Mouse (Mus musculus) monocyte, adult 5-6 weeks (primary cell): Measurements from ENCODE around the gene 2700049A03Rik. TPM values are rescaled to one million over a fixed set of nuclear protein-coding genes. Genes with fewer than 3 reads are reported as not detected.
"Not testable (repeated sequence)": the region's sequence is repeated elsewhere in the genome, so short reads cannot be mapped to it uniquely, and the experiment has no call there.

Source experiments
- ATAC-seq: fragments of 153-309, 156-312 bp; replicated peaks from 2 replicates; pipeline ENCODE4 v1.8.0; 2017; ENCODE audit warnings: mild to moderate bottlenecking; ENCODE audit not compliant: low TSS enrichment, insufficient number of reproducible peaks, severe bottlenecking, poor library complexity, low FRiP score
- total RNA-seq: library from RNA; stranded (forward); fragments of 200-1000, 200-491, 200-594 nt; gene quantifications from 3 replicates; pipeline ENCODE4 v1.2.3, GENCODE M21; 2017

Gene 2700049A03Rik
- total RNA-seq = 4.9 to 12.1 TPM (median 5.4 TPM) in 3 replicates

DNA sequence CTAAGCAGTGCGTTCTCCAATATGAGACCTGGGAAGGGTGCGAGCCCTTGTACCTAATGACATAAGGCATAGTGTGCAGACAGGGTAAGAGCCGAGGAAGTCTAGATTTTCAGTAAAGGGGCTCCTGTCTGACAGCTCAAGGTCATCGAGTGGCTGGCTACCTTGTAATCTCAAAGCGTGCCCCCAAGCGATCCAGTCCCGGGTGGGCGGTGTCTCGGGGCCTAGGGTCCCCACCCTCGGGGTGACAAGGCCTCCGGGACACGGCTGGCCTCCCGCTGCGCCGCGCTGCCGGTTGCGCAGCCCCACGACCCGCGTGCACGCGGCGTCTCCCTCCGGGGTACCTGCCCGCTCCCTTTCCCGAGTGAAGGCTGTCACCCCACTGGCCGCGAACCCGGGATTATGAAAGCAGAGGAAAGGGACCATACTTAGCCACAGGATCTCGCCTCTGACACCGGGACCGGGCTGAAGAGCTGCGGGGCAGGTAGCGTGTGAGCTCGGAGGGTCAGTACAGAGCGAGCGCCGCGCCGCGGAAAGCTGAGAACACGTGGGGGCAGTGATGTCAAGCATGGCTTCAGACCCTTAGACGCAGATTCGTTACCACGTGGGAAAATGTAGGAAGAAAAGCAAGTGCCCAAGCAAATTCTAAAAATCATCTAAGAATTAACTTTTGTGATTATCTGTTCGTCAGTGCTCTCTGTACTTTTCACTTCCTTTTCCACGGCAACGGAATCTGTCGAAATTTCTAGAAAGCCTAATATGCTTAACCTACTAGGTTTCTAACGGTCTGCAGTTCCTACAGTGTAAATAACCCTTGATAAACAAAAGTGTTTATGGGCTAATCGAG, at the start of gene 2700049A03Rik, which contains the start of gene Timm9:
TSS of gene 2700049A03Rik (plus strand) at position 719 of the 844 bp plus-strand sequence.
TSS of gene Timm9 (minus strand) at position 555 of the 844 bp plus-strand sequence.
- ATAC-seq = peak; percentile 75

DNA sequence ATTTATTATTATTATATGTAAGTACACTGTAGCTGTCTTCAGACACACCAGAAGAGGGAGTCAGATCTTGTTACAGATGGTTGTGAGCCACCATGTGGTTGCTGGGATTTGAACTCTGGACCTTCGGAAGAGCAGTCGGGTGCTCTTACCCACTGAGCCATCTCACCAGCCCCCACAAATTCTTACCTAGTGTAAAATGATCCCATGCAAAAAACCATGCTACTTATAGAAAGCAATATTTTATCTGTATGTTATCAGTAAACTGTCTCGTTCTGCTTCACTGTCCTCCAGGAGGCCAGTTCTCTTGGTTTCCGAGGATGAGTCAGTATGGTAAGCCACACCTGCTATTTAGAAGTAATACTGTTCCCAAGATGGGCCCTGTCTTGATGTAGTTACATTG, 32.4 kb upstream of the 2700049A03Rik start:
- ATAC-seq = not testable (repeated sequence)

DNA sequence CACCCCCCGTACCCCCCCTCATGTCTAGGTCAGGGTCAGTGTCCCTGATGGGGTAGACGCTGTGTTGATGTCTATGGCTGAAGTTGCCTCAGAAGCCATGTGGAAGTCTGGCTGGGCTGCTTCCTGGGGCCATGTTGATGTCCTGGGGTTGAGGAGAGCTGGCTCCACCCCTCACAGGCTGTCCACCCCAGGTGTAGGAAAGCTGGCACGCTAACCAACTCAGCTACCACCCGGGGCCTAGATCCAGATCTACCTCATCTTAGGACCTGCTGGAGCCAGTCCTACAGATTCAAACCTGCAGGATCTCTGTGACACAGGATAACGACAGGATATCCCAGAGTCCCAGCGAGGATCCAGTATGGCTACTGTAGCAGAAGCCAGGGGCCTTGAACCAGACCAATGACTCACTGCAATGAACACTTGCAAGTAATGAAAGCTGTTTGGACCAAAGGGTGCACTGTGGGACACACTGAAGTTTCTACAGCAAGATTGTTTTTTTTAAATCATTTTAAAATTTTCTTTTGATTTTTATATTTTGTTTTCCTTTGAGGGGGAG, 29.4 kb upstream of the 2700049A03Rik start:
- no peak for ATAC-seq

DNA sequence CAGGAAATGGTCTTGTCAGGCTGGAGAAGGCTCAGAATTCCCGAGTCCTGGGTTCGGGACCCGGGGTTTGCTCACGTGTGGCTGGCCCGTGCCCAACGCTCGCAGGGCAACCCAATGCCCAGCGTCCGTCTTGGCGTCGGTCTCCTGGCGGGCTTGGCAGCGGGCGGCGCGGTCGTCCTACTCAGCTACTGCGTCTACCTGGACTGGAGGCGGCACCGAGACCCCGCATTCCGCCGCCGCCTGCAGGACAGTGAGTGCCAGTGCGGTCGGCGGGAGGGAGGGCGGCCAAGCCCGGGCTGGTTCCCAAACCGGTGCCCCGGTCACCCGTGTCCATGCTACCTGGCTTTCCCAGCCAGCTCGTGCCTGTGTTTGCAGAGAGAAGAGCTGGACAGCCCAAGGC, 25.3 kb upstream of the 2700049A03Rik start, which contains the start of gene Tomm20l:
TSS of gene Tomm20l (plus strand) at position 98 of the 400 bp plus-strand sequence.
- no peak for ATAC-seq

DNA sequence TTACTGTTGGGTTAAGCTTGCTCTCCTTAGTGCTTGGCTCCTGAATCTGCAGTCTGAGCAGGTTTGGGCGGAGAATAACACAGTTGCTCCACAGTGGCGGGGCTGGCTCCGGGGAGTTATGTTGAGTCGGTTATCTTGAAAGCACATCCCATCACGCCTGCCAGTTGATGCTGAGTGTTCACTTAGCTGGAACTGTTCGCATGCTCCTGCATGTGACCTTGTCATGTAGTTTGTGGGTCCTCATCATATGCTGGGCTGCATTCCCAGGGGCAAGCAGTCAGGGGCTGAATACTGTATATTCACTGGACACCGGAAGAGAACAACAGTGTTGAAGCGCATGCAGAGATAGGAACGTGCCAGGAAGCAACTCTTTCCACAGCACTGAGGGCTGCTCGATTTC, 23.6 kb upstream of the 2700049A03Rik start:
- no peak for ATAC-seq

DNA sequence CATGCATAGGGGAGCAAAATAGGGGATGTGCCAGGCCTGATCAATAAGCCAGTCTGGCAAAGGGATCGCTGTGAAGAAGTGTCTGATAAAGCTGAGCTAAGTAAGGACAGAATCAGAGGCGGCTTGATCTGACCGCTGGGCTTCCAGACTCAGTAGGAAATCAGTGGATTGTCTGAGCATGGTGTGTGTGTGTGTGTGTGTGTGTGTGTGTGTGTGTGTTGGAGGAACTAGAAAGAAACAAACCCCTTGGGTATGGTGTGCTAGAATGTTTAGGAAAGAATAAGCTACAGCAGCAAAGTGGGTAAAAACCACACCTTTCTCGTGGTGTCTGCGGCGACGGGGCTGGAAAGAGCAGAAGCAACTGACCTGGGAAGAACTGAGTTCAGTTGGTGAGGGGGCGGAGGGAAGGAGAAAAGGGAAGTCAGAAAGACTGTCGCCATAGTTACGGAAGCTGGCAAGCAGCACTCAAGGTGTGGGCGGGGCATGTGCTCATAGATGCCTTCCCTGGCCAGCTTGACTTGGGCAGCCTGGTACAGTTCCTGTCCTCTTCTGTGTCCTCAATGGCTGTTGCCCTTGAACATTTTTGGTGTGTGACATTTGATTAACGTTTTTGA, 22.9 kb upstream of the 2700049A03Rik start:
- peak; percentile 96 for ATAC-seq

DNA sequence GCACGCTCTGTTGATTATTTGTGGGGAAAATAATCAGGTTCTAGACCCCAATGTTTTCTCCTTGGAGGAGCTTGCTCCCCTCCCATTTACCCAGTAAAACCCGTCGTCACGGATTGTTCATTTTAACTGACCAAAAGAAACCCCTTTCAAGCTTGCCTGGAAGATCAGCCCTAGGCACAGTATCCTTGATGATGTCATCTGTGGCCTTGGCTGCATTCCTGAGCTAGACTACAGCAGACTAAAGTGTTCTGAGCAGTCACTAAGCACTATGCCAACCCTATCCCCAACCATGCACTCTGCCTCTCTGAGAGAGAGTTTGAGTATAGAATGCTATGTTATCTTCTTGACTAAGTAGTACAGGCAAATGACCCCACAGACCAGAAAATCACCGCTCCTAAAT, 20.2 kb upstream of the 2700049A03Rik start:
- ATAC-seq = no peak

DNA sequence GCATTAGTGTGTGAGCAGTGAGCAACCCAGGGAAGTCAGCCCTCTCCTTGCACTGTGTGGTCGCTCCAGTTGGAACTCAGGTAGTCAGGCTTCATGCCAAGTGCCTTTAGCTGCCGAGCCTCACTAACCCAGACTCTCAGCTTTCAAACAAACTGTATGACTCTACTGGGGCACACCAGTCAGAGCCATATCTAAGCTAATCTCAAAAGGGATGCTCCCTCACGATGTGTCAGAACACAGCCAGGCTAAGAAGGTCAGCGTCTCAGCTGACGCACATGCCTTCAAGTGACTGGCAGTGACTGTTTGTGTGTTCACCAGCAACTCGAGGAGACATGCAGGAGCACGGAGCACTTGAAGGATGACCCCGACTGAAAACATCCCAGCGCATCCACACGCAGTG, 13.9 kb upstream of the 2700049A03Rik start:
- no peak for ATAC-seq

DNA sequence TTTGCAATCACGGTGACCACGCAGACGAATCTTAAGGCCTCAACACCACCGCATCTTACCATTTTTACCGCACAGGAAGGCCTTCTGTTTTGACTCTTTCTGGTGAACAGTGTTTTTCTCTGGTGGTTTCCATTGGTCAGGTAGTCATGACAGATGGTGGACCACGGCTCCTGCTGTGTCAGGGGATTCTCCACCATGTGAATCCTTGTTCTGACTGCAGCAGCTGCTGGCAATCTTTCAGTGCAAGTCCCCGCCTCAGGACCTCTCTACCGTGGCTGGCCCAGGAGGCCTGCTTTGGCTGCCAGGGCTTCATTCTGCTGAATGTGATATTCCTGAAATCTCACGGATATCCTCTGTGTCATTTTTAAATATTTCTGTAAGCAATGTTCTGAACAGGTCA, 13.4 kb upstream of the 2700049A03Rik start:
- no peak for ATAC-seq

DNA sequence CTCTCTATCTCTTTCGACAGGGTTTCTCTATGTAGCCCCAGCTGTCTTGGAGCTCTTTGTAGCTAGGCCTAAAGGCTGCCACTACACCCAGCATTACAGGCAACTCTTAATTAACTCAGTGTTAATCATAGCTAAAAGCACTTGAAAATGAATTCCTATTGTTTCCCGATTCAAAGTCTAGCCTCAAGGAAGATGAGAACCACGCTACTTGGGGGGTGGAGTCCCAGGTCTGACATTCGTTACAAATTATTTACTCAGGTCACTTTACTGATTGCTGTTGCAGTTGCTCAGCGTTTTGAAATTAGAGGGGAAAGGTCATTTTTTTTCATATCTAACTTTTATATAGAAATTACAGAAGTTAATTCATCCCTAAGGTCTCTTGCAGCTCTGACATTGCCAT, 1.1 kb upstream of the 2700049A03Rik start:
- no peak for ATAC-seq

DNA sequence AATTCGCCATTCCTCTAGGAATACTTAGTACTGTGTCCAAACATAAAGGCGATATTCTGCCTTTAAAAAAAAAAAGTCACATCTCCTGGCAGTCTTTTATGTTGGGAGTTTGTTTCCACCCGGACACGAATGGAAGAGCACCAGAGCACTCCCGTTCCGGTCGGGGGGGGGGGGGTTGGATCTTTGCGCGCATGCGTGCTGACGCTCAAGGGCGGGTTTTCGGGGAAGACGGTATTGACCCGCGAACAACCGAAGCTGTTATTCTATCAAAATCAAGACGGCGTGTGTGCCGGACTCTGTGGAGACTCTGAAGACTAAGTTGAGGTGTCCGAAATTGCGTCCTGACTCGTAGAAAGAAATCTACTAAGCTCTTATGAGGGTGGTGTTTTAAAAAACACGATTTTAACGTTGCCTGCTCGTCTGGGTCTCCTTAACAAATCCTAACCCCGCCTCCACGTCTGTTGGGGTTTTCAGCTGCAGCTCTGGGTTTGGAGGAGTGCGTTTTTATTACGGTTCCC, 385 bp downstream of the 2700049A03Rik start:
- ATAC-seq = peak; percentile 63

DNA sequence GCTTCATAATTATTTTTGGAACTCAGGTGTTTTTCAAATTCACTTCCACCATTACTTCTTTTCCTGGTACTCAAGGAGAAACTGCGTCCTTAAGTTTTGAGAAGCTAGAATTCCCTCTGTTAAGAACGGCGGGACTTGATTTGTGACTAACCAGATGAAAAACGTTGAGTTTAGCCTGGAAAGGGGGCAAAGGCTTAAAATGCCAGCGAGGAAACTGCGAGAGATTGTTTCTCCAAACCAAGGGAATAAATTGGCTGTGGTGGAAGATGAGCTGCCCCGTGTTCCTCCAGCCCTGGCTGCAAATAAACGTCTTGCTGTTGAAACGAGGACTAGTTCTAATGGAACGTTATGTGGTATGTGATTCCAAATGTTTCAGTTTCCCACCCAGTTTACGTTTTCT, 1.0 kb downstream of the 2700049A03Rik start:
- ATAC-seq = no peak

DNA sequence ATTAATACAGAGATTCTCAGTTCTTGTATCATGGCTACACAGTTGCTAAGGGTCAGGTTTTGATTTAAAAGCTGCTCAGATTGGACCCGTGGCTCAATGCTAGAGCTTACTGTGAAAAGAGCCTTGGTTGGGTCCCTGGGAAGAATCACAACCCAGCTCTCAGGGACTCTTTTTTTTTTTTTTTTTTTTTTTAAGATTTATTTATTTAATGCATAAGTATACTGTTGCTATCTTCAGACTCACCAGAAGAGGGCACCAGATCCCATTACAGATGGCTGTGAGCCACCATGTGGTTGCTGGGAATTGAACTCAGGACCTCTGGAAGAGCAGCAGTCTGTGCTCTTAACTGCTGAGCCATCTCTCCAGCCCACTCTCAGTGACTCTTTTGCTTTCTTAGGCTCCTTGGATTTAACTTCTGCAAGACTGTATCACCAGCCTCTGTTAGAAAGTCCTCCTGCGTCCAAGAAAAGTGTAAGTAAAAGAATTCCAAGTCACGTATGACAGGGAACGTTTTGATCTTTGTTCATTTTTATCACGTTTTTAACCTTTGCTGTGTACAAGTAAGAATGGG, 2.7 kb downstream of the 2700049A03Rik start:
- ATAC-seq = no peak

DNA sequence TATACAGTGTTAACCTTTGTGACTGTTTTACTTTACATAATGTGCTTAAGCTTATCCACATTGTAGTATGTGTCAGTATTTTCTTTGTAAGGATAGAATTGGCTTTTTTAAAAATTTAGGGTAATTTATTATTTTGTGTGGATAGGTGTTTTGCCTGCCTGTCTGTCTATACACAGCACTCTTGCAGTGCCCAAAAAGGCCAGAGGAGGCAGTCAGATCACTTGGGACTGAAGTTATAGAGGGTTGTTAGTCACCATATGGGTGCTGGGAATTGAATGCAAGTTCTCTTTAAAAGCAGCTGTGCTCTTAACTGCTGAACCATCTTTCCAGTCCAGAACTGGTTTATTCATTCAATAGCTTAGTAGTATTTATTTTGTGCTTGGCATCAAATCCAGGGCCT, 4.5 kb downstream of the 2700049A03Rik start:
- no peak for ATAC-seq

DNA sequence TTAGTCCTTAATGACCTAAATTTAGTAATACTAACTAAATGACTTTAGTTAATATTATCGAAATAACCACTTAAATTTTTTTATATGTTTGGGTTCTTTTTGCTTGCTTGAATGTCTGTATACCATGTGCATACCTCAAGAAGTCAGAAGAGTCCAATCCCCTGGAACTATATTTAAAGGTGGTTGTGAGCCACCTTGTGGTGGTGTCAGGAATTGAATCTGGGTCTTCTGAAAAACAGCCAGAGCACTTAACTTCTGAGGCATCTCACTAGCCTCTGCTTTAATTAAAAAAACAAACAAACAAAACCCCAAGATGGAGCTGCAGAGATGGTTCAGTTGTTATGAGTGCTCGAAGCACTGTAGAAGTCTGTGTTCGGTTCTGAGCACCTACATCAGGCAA, 11.0 kb downstream of the 2700049A03Rik start:
- no peak for ATAC-seq

DNA sequence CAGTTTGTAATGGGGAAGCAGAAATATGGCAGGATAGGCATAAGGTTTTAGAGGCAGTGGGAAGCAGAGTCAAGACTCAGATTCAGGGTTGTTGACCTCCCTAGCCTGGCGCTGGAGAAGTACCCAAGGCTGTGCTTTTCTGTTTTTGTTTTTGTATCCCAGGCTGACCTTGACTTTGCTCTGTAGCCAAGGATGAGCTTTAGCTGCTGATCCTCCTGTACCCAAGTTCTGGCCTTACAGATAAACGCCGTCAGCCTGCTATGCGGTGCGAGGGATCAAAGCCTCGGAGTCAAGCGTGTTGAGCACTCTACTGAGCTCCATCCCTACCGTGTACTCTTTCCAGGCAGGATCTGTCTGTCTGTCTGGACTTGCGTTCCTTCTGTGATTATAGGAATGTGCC, 12.2 kb downstream of the 2700049A03Rik start:
- ATAC-seq = no peak

DNA sequence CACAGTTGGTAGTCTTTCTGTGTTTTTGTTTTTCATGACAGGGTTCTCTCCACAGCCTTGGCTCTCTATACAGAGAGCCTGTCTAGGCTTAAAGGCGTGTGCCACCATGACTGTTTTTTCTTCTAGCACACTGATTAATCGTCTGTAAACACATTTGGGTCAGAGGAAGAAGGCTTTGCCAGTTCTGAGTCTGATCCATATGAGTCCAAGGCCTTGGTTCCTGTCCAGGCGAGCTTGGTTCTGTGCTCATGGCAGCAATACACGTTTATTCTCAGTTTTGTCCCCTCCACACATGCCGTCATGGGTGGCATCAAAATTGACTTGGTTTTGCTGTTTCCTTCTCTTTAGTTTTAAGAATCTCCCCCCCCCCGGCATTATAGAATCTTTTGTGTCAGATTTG, 12.8 kb downstream of the 2700049A03Rik start:
- no peak for ATAC-seq

DNA sequence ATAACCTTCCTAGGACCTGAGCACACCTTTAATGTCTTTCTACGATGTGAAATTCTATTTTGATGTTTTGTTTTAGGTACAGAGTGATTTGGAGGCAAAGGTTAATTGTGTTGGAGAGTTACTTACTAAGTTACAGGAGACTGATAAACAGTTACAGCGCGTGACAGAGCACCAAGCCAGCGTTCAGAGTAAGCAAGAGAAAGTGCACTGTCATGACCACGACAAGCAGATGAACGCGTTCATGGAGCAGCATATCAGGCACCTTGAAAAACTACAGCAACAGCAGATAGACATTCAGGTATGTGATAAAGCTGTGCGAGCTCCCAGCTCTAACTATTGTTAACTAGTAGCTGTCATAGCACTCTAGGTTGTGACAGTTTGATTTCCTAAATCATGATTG, 13.5 kb downstream of the 2700049A03Rik start:
- no peak for ATAC-seq

DNA sequence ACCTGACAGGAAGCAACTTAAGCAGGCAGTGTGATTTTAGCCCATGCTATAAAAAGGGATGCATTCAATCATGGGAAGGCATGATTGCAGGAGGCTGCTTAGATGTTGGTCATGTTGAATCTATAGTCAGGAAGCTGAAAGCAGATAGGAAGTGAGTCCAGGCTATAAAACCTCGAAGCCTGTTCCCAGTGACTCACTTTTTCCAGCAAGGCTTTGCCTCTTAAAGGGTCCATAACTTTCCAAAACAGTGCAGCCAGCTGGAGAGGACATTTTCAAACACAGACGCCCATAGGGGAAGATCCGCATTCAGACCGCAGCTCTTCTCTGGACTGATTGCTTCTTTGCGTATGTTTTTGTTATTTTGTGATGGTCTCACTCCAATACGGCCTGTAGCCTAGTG, 18.3 kb downstream of the 2700049A03Rik start:
- no peak for ATAC-seq
